Mouse (Mus musculus) heart, postnatal 0 days (tissue): ENCODE data around the gene Slc25a26. TPM values are rescaled to one million over a fixed set of nuclear protein-coding genes. Genes with fewer than 3 reads are reported as not detected.

Source experiments
- ATAC-seq: fragments of 200-750 bp; cut with Nextera tagmentation; 2 replicates; pipeline ENCODE4 v1.8.0; 2017; ENCODE audit warnings: low read depth, moderate number of reproducible peaks, moderate library complexity; ENCODE audit not compliant: insufficient read depth
- DNase-seq: peaks from one replicate; pipeline ENCODE4 v3.0.0-alpha.2; 2016; ENCODE audit warnings: low spot score
- H3K27ac ChIP-seq: fragments of 300-500 bp; sonication (generic); 2 replicates; pipeline ENCODE4 v1.5.1; 2014; ENCODE audit warnings: low read depth, mild to moderate bottlenecking
- H3K27me3 ChIP-seq: fragments of 300-500 bp; sonication (generic); 2 replicates; pipeline ENCODE4 v1.6.1; 2014; ENCODE audit warnings: low read length, mixed read lengths; ENCODE audit not compliant: control insufficient read depth, insufficient read depth
- H3K36me3 ChIP-seq: fragments of 300-500 bp; sonication (generic); replicated peaks from 2 replicates; pipeline ENCODE4 v1.6.1; 2014; ENCODE audit warnings: low read length, mixed read lengths; ENCODE audit not compliant: control insufficient read depth, insufficient read depth
- H3K4me1 ChIP-seq: fragments of 300-500 bp; sonication (generic); 2 replicates; pipeline ENCODE4 v1.6.1; 2014; ENCODE audit warnings: antibody characterized with exemption; ENCODE audit not compliant: control insufficient read depth, insufficient read depth
- H3K4me2 ChIP-seq: fragments of 300-500 bp; sonication (generic); 2 replicates; pipeline ENCODE4 v1.6.1; 2014; ENCODE audit warnings: low read depth, mild to moderate bottlenecking, low read length, moderate library complexity
- H3K4me3 ChIP-seq: fragments of 300-500 bp; sonication (generic); 2 replicates; pipeline ENCODE4 v1.5.1; 2014; ENCODE audit warnings: low read depth, low read length
- H3K9ac ChIP-seq: fragments of 300-500 bp; sonication (generic); replicated peaks from 2 replicates; pipeline ENCODE4 v1.6.1; 2014; ENCODE audit warnings: low read depth, low read length, mixed read lengths
- H3K9me3 ChIP-seq: fragments of 300-500 bp; sonication (generic); replicated peaks from 2 replicates; pipeline ENCODE4 v1.6.1; 2016; ENCODE audit warnings: low read length; ENCODE audit not compliant: control insufficient read depth
- CTCF ChIP-seq: IDR thresholded peaks from 2 replicates; pipeline ENCODE4 v1.5.1; 2016; ENCODE audit warnings: antibody characterized with exemption, control low read depth, low read depth
- EP300 ChIP-seq: IDR thresholded peaks from 2 replicates; pipeline ENCODE4 v1.6.1; 2016; ENCODE audit warnings: antibody characterized with exemption, low read depth
- WGBS: fragments of 180-500 bp; shearing (Covaris S2); extraction: QIAGEN DNeasy Blood & Tissue Kit; methylation state at CpG from one replicate; pipeline ENCODE4 v1.1.7; 2014; 5-methylcytosine and 5-hydroxymethylcytosine counted together
- polyA plus RNA-seq: library from polyadenylated mRNA; unstranded; fragments of >200 nt; fragmentation: Nextera tagmentation; extraction: Ambion mirVana; gene quantifications from 2 replicates; pipeline ENCODE4 v1.2.1, GENCODE M21; 2015
- total RNA-seq: library from RNA; depleted of rRNA; stranded (reverse); fragments of >200 nt; gene quantifications from 2 replicates; pipeline ENCODE4 v1.2.3, GENCODE M21; 2014; ENCODE audit warnings: low replicate concordance

Slc25a26 gene
- total and polyA plus RNA-seq, 2 experiments from 2014 or later = 13.4 to 17.9 TPM

DNA sequence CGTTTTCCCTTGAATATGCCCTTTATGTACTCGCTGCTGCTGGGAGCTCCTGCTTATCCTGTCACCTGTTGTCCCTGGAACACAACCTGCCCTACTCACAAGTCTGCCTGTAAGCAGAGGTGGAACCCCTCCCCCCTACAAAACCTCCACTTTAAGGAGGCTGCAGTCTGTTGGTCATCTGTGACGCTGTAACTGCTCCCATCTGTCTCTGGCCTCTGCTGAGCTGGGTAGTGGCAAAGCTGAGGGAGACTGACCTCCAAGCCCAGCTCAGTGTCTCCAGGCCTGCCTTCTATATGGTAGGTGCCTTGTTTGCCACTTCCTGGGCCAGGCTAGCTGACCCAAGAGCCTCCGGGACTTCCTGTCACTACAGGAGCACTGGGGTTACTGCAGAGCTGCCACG lies 101.7 kb downstream of the Slc25a26 start:
- Histone ChIP-seq H3K9ac (no peak overlapping the region), H3K9me3 (no peaks in the 10 kb centered on the region), H3K36me3 (peaks cover 36% of the 10 kb centered on the region), H3K4me3 (no peak overlapping the region), H3K27ac (no peak overlapping the region), H3K4me1 (peaks cover 20% of the 10 kb centered on the region), H3K4me2 (no peak overlapping the region), H3K27me3 (no peaks in the 10 kb centered on the region)
- 75% methylated on average over 5 of the region's 5 CpGs for WGBS
- DNase-seq = no peak
- TF ChIP-seq EP300 (no peak), CTCF (no peak)
- ATAC-seq = no peak

DNA sequence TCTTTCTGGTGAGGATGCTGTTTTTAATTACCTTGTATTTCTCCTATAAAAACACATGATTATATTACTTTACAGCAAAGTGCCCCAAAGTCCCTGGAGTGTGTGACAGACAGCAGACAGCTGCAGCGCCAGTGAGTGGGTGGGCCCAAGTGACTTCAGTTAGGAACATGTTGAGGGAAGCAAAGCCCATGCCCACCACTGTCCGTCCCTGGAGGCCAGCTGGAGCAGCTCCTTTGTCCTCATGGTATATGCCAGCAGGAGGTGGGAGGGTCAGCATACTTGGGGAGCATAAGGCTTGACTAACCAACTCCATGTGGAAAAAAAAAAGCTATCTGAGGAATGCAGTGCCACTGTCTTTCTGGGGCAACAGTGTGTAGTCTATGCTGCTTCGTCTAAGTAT lies 103.9 kb downstream of the Slc25a26 start:
- no peak for DNase-seq
- Histone ChIP-seq H3K4me1 (peaks cover 10% of the 10 kb centered on the region; the same call in 1 of the 2 replicates), H3K36me3 (peaks cover 59% of the 10 kb centered on the region), H3K9ac (no peak overlapping the region), H3K27me3 (no peaks in the 10 kb centered on the region), H3K9me3 (no peaks in the 10 kb centered on the region), H3K27ac (no peak overlapping the region), H3K4me2 (no peak overlapping the region), H3K4me3 (no peak overlapping the region)
- no peak for TF ChIP-seq EP300
- no peak for TF ChIP-seq CTCF
- no peak for ATAC-seq
- 70% methylated on average over 3 of the region's 3 CpGs for WGBS

DNA sequence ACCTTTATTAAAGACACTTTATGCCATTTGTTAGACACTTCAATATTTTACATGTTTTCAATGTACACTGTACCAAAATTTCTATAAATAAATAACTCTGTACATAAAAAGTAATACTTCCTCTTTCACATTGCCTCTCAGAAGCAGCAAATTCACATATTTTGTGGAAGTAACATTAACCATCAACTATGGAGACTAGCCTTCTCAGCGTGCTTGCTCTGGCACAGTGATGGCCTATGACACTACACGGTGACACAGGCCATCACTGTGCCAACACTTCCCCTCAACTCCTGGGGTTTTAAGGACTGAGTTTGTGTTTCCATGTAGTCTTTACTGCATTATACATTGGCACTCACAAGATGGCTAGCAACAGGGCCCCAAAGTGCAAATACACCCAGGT lies 104.4 kb downstream of the Slc25a26 start:
- TF ChIP-seq CTCF (no peak), EP300 (no peak)
- DNase-seq = no peak
- peaks cover 64% of the 10 kb centered on the region for H3K36me3 ChIP-seq
- no peaks in the 10 kb centered on the region for H3K9me3 ChIP-seq
- H3K9ac ChIP-seq = no peak overlapping the region
- H3K4me3 ChIP-seq = no peak overlapping the region
- no peak overlapping the region for H3K4me2 ChIP-seq
- H3K4me1 ChIP-seq = 0 out of 2 replicates have a peak, but pooled peaks cover 10% of the 10 kb centered on the region
- no peak overlapping the region for H3K27ac ChIP-seq
- WGBS = 84% methylated on average over 2 of the region's 2 CpGs
- no peak for ATAC-seq
- H3K27me3 ChIP-seq = no peaks in the 10 kb centered on the region

DNA sequence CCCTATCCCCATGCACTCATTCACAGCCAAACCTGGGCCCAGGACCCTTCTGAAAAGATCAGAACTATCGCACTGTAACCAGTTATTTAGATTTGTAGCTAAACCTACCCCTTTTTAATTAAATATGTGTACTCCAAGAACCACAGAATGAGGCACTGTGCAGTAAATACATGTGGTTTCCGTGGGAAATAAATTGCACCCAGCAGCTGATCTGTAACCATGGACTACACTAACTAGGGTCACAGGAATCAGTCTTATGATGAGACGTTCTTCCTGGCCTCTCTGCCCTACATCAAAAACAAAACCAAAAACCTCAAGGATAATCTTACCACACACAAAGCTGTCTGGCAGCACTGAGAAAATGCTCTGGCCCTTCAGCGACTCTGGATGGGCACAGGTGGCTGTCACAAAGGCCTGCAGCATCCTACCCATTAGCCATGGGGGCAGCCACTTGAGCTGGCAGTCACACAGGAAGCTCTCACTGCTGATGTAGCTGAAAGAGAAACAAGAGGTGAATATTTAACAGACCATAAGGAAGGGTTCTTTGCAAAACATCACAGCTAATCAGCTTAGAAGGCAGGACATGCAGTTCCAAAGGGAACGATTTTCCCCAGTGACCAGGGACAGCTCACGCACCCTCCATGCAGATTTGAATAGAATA lies 113.2 kb downstream of the Slc25a26 start:
- DNase-seq (no peak), ATAC-seq (no peak)
- H3K4me2 ChIP-seq = no peak overlapping the region
- peaks cover 84% of the 10 kb centered on the region for H3K36me3 ChIP-seq
- no peaks in the 10 kb centered on the region for H3K4me1 ChIP-seq
- no peaks in the 10 kb centered on the region for H3K27me3 ChIP-seq
- H3K27ac ChIP-seq = no peak overlapping the region
- WGBS = 74% methylated on average over 6 of the region's 6 CpGs
- no peaks in the 10 kb centered on the region for H3K9me3 ChIP-seq
- H3K4me3 ChIP-seq = no peak overlapping the region
- TF ChIP-seq CTCF = no peak
- no peak for TF ChIP-seq EP300
- no peak overlapping the region for H3K9ac ChIP-seq

DNA sequence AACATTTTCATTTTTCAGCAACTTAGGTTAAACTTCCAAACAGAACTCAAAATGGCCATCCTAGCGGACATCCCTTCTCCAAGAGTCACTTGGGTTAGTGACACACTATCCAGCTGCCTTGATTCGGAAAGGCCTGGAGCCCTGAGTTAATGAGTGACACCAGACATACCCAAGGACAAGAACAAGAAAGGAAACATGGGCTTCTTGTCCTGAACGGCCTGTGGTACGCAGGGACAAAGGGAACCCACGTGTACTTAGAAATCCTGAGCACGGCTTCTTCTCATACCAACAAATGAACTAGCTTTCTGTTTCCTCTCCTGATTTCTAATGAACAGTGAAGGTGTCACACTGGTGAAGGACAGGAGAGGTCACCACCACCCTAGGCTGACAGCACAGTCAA lies 114.2 kb downstream of the Slc25a26 start:
- no peak overlapping the region for H3K4me3 ChIP-seq
- H3K4me2 ChIP-seq = no peak overlapping the region
- H3K27me3 ChIP-seq = no peaks in the 10 kb centered on the region
- H3K9ac ChIP-seq = no peak overlapping the region
- 72% methylated on average over 6 of the region's 6 CpGs for WGBS
- ATAC-seq (no peak), DNase-seq (no peak)
- no peaks in the 10 kb centered on the region for H3K9me3 ChIP-seq
- H3K4me1 ChIP-seq = no peaks in the 10 kb centered on the region
- TF ChIP-seq CTCF (no peak), EP300 (no peak)
- H3K27ac ChIP-seq = no peak overlapping the region
- peaks cover 79% of the 10 kb centered on the region for H3K36me3 ChIP-seq

DNA sequence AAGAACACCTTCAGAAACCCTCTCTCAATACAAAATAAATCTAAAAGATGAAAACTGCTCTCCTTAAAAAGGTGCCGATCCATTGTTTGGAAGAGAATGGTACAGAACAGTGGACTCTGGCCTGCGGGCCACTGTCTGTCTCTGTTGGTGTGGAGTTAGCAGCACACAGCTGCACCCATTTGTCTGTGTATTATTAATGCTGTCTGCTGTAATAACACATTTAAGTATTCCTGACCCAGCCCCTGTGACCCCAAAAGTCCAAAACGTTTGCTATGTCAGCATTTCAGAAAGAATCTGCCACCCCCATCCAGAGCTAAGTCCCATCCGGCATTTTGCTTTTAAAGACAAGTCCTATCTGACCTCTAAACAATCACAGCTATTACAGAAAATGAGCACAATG lies 115.8 kb downstream of the Slc25a26 start:
- Histone ChIP-seq H3K9me3 (no peaks in the 10 kb centered on the region), H3K36me3 (peaks cover 64% of the 10 kb centered on the region), H3K4me2 (no peak overlapping the region), H3K27ac (no peak overlapping the region), H3K4me3 (no peak overlapping the region), H3K27me3 (no peaks in the 10 kb centered on the region), H3K4me1 (peaks cover 8% of the 10 kb centered on the region; the same call in 1 of the 2 replicates), H3K9ac (no peak overlapping the region)
- ATAC-seq (no peak), DNase-seq (no peak)
- no peak for TF ChIP-seq CTCF
- no peak for TF ChIP-seq EP300
- 76% methylated on average over 4 of the region's 4 CpGs for WGBS
